Mouse (Mus musculus): ENCODE measurements around the gene Gpr18. TPM values are rescaled to one million over a fixed set of nuclear protein-coding genes. Genes with fewer than 3 reads are reported as not detected.

The Gpr18 gene
- polyA plus RNA-seq, 1 experiment from 2014 or later, result 0.22 TPM

DNA sequence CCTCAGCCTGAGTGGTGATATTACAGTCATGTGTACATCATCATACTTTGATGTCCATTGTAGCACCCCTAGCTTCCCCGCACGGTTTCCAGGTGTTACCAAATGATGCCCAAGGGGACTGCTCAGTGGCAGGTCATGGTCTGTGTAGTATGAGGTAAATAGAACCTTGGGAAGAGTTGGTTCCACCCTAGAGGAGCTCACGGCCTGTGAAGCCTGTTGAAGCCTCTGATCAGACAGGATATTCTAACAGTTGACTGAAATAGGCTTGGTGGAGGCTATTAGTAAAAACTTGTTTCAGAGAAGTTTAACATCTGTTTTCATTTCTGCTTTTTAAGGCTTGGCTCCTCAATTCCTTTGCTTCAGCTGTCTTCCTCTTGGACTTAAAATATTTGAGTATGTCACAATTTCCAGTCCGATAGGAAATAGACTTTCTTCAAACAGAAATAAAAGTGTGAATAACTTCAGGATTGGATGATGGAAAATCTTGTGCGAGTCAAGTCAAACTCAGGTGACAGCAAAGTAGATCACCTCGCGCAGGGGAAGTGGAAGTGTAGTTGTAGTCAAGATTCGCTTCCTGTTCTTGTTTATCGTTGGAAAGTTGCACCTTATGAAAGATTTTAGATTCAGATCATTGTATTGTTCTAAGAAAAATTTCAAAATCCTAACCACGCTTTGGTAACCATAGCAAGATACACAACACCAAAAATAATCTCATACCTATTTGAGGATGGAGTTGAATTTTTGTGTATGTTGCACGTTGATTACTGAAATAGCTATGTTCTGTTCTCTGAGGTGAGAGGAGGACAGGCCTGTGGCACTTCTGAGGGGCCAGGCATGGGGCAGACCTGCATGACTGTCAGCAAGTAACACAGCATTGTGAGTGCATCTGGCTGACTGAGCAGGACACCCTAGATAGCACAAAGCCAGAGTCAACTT, 22.9 kb upstream of the Gpr18 start:
- 14% methylated on average over 11 of the region's 11 CpGs for WGBS (ENCODE audit: missing documents)

DNA sequence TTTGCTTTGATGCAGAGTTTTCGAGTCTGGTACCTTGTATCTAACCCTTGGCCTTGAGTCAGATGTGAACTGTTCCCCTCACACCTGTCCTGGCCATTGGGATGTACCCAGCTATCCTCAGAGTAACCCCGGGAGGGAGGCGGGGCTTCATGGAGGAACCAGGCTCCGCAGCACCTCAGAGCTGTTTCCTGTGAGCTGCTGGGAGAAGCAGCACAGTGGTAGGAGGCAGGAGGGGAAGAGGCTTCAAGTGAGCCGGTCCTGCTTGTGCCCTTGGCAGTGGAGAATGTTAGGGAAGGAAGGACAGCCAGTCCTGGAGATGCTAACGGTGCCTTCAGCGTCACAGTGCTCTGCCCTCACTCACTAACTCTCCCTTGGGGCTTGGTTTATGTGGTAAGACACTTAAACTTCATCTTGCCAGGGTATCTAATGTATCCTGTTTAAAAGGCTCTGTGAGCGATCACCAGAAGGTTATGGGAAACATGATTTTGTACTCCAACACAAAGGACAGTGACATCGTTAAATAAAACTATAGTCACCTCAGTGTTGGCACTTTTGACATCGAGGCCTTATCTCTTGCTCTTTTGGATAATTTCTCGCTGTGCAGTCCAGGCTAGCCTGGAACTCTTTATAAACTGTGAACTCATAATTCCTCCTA, 22.1 kb upstream of the Gpr18 start:
- Histone ChIP-seq H3K36me3 (ENCODE audit: inconsistent target) (no peaks in the 10 kb centered on the region), H3K4me3 (ENCODE audit: inconsistent target) (no peak overlapping the region), H3K79me2 (ENCODE audit: inconsistent target) (peaks cover 12% of the 10 kb centered on the region; the same call in 1 of the 2 replicates), H3K27ac (peak overlapping the region; percentile 91)
- 35% methylated on average over 11 of the region's 11 CpGs for WGBS (ENCODE audit: missing documents)

More for the DNA sequence above, 22.9 kb upstream of the Gpr18 start:
- Histone ChIP-seq H3K27ac (peak overlapping the region; percentile 91), H3K4me3 (ENCODE audit: inconsistent target) (no peak overlapping the region), H3K36me3 (ENCODE audit: inconsistent target) (no peaks in the 10 kb centered on the region), H3K79me2 (ENCODE audit: inconsistent target) (peaks cover 7% of the 10 kb centered on the region; the same call in 1 of the 2 replicates)

DNA sequence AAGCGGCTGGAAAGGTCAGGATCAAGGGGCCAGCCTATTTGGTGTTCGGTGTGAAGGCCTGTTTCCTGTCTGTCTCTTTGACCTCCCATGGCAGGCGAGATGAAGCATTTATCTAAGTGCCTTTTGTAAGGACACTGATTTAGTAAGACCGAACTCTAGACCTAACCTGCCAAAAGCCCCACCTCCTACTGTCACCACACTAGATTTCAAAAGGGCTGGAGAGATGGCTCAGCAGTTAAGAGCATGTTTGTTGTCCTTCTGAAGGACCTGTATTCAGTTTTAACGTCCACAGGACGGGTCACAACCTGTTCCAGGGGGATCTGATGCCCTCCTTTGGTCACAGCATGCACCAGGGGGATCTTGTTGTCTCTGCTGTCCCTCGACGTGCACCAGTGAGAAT, 21.3 kb upstream of the Gpr18 start:
- Histone ChIP-seq H3K36me3 (ENCODE audit: inconsistent target) (no peaks in the 10 kb centered on the region), H3K4me3 (ENCODE audit: inconsistent target) (no peak overlapping the region), H3K27ac (0 out of 2 replicates have a peak overlapping the region, but pooled peaks have one; percentile 91), H3K79me2 (ENCODE audit: inconsistent target) (peaks cover 20% of the 10 kb centered on the region; the same call in 1 of the 2 replicates)
- 88% methylated on average over 8 of the region's 8 CpGs for WGBS (ENCODE audit: missing documents)

DNA sequence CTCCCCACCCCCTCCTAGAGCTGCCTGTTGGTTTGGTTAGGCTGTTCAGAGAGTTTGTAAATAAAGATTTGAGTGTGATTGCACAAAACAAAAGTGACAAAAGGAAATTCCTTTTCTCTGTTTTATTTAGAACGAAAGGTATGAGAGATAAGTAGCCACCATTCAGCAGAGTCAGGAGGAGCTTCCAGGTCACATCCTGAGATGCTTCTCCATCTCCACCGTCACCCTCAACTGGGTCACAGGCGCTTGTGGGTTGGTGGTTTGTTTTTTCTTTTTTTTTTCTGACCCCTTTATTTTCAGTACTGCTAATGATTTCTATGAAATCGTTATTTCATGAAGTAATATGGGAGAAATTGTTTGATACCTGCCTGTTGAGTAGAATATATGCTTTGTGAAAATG, 20.8 kb upstream of the Gpr18 start:
- 81% methylated on average over 4 of the region's 4 CpGs for WGBS (ENCODE audit: missing documents)
- Histone ChIP-seq H3K27ac (no peak overlapping the region), H3K79me2 (ENCODE audit: inconsistent target) (peaks cover 25% of the 10 kb centered on the region; the same call in 1 of the 2 replicates), H3K4me3 (ENCODE audit: inconsistent target) (no peak overlapping the region), H3K36me3 (ENCODE audit: inconsistent target) (no peaks in the 10 kb centered on the region)

DNA sequence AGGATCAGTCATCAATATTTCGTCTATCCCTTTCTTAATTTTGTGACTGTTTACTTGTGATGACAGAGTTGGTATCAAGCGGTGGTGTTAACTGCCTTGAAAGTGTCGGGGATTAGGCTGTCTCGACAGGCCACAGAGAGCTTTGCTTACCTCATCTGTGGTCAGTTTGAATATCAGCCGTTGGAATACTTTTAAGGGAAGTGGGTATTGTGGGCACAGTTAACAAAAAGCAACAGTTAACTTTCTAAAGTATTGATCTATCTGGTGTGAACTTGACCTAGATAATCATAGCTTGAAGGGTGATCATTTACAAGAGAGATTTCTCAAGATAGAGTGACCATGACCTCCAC, 19.0 kb upstream of the Gpr18 start:
- peak overlapping the region; percentile 10; the same call in 1 of the 2 replicates for H3K27ac ChIP-seq
- H3K36me3 ChIP-seq (ENCODE audit: inconsistent target), result no peaks in the 10 kb centered on the region
- peaks cover 33% of the 10 kb centered on the region; the same call in 1 of the 2 replicates for H3K79me2 ChIP-seq (ENCODE audit: inconsistent target)
- 9% methylated on average over 5 of the region's 5 CpGs for WGBS (ENCODE audit: missing documents)
- no peak overlapping the region for H3K4me3 ChIP-seq (ENCODE audit: inconsistent target)

DNA sequence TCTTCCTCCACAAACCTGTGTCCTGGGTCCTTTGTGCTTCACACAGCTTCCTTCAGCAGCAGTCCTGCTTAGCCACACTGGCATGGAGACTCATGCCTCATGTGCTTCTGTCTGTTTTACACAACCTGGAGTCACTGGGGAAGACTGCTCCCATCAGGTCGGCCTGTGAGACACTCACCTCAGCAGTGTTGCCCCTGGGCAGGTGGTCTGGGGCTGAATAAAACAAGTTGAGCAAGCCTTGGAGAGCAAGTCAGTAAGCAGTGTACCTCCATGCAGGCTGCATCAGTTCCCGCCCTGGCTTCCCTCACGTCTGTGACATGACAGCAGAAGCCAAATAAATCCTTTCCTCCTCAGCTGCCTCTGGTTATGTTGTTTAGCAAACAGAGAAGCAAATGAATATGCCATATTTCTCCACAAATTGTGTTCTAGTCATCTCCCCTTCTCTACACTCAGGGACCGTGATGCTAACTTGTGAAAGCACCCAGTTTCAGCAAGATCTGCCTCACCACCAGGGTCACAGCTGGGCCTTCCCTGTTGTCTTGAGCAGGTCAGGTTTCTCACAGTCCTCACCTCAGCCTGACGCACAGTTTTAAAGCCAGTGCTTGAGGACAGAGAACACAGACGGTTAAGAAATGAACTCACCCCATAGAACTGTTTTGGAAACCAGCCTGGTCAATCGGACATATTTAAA, 18.5 kb upstream of the Gpr18 start:
- no peaks in the 10 kb centered on the region for H3K36me3 ChIP-seq (ENCODE audit: inconsistent target)
- no peak overlapping the region for H3K4me3 ChIP-seq (ENCODE audit: inconsistent target)
- peak overlapping the region; percentile 10; the same call in 1 of the 2 replicates for H3K27ac ChIP-seq
- H3K79me2 ChIP-seq (ENCODE audit: inconsistent target), result peaks cover 33% of the 10 kb centered on the region; the same call in 1 of the 2 replicates
- 78% methylated on average over 7 of the region's 7 CpGs for WGBS (ENCODE audit: missing documents)

DNA sequence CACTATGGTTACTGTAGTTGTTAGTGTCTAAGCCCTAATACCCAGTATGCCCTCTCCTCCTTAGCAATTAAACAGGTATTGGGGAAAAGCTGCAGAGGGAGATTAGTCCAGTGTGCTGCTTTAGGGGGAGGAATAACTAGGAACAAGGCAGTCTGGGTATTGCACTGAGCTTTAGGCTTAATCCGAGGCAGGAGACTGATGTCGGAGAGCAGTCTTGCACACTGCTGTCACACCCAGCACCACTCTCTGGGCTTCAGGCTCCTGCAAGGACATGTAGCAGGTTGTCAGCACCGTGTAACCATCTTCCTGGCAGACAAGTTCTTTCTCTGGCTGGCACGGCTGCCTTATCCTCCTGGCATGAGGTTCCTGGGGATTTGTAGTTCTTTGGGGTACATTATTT, 16.6 kb upstream of the Gpr18 start:
- H3K79me2 ChIP-seq (ENCODE audit: inconsistent target), result peaks cover 33% of the 10 kb centered on the region; the same call in 1 of the 2 replicates
- no peaks in the 10 kb centered on the region for H3K36me3 ChIP-seq (ENCODE audit: inconsistent target)
- H3K4me3 ChIP-seq (ENCODE audit: inconsistent target), result no peak overlapping the region
- 83% methylated on average over 4 of the region's 4 CpGs for WGBS (ENCODE audit: missing documents)
- H3K27ac ChIP-seq, result no peak overlapping the region

DNA sequence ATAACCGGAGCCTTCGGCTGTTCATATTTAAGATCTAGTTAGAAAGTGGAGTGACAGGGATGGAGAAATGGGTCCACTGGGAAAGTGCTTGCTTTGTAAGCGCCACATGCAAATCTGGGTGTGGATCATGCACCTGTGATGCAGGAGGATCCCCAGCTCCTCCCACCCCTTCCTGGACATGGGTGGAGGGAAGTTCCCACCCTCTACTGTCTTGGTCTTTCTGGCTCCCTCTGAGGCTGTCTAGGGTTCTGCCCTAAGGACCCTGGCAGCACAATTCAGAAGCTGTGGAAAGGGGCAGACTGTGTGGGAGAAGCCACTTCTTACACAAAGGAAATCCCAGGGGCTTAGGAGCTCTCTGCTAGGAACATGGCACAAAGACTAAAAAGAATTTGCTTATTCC, 16.0 kb upstream of the Gpr18 start:
- Histone ChIP-seq H3K4me3 (ENCODE audit: inconsistent target) (no peak overlapping the region), H3K36me3 (ENCODE audit: inconsistent target) (no peaks in the 10 kb centered on the region), H3K79me2 (ENCODE audit: inconsistent target) (peaks cover 33% of the 10 kb centered on the region; the same call in 1 of the 2 replicates), H3K27ac (no peak overlapping the region; the same call in 1 of the 2 replicates)
- 93% methylated on average over 3 of the region's 3 CpGs for WGBS (ENCODE audit: missing documents)

DNA sequence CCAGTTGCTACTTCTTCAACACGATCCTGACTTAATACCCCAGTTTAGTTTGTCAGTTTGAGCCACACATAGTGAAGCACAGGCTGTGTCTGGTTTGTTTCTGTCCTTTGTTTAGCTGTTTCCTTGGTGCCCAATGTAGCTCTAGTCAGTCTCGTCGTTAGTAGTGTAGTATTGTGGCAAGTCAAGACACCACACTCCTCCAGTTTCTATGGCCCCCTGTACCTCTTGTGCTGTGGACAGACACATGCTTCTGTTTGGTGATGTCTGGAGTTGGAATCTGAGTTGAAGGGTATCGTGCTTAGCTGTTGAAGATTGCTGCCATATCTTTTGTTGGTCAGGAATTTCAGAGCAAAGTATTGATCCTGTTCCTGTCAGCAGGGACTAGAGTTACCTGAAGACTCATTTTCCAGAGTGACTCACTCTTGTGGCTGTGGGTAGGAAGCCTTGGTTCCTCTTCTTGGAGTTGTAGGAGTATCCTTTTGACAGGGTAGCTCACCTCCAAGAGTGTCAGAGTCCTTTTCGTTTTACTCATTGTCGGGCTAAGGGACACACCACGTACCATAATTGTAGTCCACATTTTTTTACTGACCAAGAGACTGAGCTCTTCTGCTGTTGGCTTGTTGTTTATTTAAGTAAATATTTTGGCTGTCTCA, 15.3 kb upstream of the Gpr18 start:
- Histone ChIP-seq H3K79me2 (ENCODE audit: inconsistent target) (peaks cover 33% of the 10 kb centered on the region; the same call in 1 of the 2 replicates), H3K4me3 (ENCODE audit: inconsistent target) (no peak overlapping the region), H3K36me3 (ENCODE audit: inconsistent target) (no peaks in the 10 kb centered on the region), H3K27ac (peak overlapping the region; percentile 87; the same call in 1 of the 2 replicates)
- 77% methylated on average over 6 of the region's 7 CpGs for WGBS (ENCODE audit: missing documents)

DNA sequence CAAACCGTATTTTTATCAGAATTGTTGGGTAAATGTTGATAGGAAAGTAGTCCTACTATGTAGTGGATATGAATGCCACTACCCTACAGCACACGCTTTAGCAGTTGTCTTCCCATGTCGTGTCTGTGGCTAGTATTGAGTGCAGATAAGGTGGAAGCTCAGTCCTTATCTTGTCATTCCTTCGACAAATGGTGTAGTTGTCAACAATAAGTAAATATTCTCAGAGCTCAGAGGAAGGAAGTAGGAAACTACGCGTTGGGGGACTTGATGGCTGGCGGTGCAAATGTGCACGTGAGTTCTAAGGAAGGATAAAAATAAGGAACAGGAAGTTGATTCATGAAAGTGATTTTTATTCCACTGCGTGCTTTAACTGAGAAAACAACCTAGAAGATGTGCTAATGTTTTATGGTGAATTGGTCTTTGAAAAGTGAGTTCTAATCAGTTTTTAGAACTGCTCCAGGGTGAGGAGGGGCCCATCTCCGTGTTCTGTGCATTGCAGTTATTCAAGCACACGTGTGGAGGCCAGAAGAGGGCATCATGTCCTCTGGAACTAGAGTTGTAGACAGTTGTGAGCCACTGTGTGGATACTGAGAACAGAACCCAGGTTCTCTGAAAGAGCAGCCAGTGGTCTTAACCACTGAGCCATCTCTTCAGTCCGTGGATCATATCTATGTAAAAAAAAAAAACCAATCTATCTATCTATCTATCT, 13.8 kb upstream of the Gpr18 start:
- Histone ChIP-seq H3K27ac (peak overlapping the region; percentile 87), H3K79me2 (ENCODE audit: inconsistent target) (peaks cover 33% of the 10 kb centered on the region; the same call in 1 of the 2 replicates), H3K36me3 (ENCODE audit: inconsistent target) (no peaks in the 10 kb centered on the region), H3K4me3 (ENCODE audit: inconsistent target) (no peak overlapping the region)
- WGBS (ENCODE audit: missing documents), result 12% methylated on average over 12 of the region's 12 CpGs

DNA sequence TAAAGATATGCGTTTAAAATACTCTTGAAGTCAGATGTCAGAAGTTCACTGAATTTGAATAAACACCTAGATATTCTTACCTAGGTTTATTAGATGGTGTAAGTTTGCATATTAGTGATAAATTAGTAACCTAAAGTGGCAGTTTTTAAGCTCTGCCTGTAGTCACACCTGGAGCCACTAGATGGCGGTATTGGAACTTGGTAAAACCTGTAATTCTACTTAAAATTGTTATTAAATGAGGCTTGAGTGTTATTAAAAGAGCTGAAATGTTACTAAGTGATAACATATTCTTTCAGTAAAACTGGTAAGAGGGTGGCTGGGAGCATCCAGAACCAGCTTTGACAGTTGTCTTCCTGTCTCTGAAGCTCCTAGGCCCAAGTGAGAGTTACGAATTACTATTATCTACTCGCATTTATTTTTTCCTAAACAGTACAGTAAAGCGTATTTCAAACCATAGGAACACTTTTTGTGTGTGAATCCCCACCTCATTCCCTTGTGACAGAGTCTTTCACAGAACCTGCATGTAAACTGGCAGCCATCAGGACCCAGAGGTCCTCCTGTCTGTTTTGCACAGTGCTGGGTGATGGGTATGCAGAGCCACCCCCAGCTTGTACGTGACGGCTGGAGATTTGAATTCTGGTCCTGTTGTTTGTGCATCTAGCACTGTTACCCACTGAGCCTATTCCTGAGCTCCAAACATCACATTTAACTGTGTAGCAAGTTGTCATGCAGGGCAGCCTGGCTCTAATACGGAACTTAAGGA, 13.0 kb upstream of the Gpr18 start:
- 51% methylated on average over 8 of the region's 8 CpGs for WGBS (ENCODE audit: missing documents)
- Histone ChIP-seq H3K27ac (peak overlapping the region; percentile 87), H3K36me3 (ENCODE audit: inconsistent target) (no peaks in the 10 kb centered on the region), H3K79me2 (ENCODE audit: inconsistent target) (peaks cover 33% of the 10 kb centered on the region; the same call in 1 of the 2 replicates), H3K4me3 (ENCODE audit: inconsistent target) (no peak overlapping the region)

DNA sequence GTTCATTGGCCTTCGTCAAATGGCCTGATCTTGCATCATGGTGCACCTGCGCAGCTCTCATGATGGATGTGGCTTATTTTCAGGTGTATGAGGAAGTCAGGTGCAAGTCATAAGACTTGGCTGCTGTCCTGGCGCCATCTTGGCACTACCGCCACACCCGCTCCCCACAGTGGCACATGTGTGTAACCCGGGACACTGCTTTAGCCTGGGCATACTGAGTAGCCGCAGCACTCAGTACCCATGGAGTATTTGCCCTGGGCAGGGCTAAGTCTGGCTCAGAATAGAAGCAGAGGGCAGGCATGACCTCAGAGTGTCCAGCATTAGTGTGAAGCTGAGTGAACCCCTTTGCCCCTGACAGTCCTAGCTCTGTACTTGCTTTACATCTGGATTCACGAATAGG, 11.9 kb upstream of the Gpr18 start:
- Histone ChIP-seq H3K36me3 (ENCODE audit: inconsistent target) (no peaks in the 10 kb centered on the region), H3K4me3 (ENCODE audit: inconsistent target) (no peak overlapping the region), H3K79me2 (ENCODE audit: inconsistent target) (peaks cover 26% of the 10 kb centered on the region; the same call in 1 of the 2 replicates), H3K27ac (no peak overlapping the region)
- 99% methylated on average over 8 of the region's 8 CpGs for WGBS (ENCODE audit: missing documents)

DNA sequence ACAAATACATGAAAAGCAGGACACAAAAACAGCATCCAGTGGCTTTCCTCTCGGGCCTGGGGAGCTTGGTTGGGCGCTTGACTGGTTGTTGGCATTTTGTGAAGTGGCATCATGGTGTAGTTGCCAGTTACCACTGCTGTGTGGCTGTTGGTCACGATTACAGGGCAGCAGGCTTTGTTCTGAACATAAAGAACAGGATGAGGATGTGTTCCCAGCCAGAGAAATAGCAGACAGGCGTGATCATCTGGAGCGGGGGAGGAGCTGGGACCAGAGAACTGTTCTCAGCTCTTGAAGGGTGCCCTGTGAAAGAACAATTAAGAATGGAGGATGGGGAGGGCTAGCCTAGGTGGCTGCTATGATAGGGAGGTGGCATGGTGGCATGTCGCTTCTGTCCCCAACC, 11.3 kb upstream of the Gpr18 start:
- H3K79me2 ChIP-seq (ENCODE audit: inconsistent target), result peaks cover 20% of the 10 kb centered on the region; the same call in 1 of the 2 replicates
- WGBS (ENCODE audit: missing documents), result 84% methylated on average over 6 of the region's 6 CpGs
- H3K36me3 ChIP-seq (ENCODE audit: inconsistent target), result no peaks in the 10 kb centered on the region
- H3K27ac ChIP-seq, result no peak overlapping the region
- no peak overlapping the region for H3K4me3 ChIP-seq (ENCODE audit: inconsistent target)
